Mouse (Mus musculus) inflammation-experienced regulatory T-cells, adult 6 months (primary cell): ENCODE data around the gene Tfb2m. TPM values are rescaled to one million over a fixed set of nuclear protein-coding genes. Genes with fewer than 3 reads are reported as not detected.
A peak's percentile ranks its signal among the peaks of the same experiment; 100 is the strongest.

Source experiments
- ATAC-seq: one replicate; pipeline ENCODE4 v1.8.0; 2017
- polyA plus RNA-seq, 3 experiments: library from polyadenylated mRNA; unstranded; fragments of 100-300 nt; shearing (Covaris generic); gene quantifications; one replicate each; pipeline ENCODE4 v1.2.1; 2017

Gene Tfb2m
- polyA plus RNA-seq: 10 to 100 TPM; 23.8 to 31.8 (median 27.3) TPM

GRCm38 (mm10) chr1:179545768-179546550 lies at the start of gene Tfb2m, which contains the start of gene Cnst:
Gene Tfb2m, minus strand, starts transcription at chr1:179546267.
Gene Cnst, plus strand, starts transcription at chr1:179546370.
- ATAC-seq: peak; percentile 93

GRCm38 (mm10) chr1:179592972-179593371 lies 46.9 kb upstream of the Tfb2m start:
- ATAC-seq: no peak

GRCm38 (mm10) chr1:179592143-179592542 lies 46.1 kb upstream of the Tfb2m start:
- ATAC-seq: no peak

GRCm38 (mm10) chr1:179591639-179592038 lies 45.6 kb upstream of the Tfb2m start:
- ATAC-seq: peak; percentile 49

GRCm38 (mm10) chr1:179588230-179588629 lies 42.2 kb upstream of the Tfb2m start:
- ATAC-seq: no peak

- ATAC-seq: no peak
Observed at GRCm38 (mm10) chr1:179586430-179587095, 40.5 kb upstream of the Tfb2m start.

GRCm38 (mm10) chr1:179585646-179586045 lies 39.6 kb upstream of the Tfb2m start:
- no peak for ATAC-seq

GRCm38 (mm10) chr1:179584220-179584619 lies 38.2 kb upstream of the Tfb2m start:
- ATAC-seq: no peak

- ATAC-seq: no peak
Observed at GRCm38 (mm10) chr1:179583090-179583489, 37.0 kb upstream of the Tfb2m start.

- no peak for ATAC-seq
Observed at GRCm38 (mm10) chr1:179582021-179582433, 36.0 kb upstream of the Tfb2m start.

GRCm38 (mm10) chr1:179581422-179581821 lies 35.4 kb upstream of the Tfb2m start:
- ATAC-seq: no peak

GRCm38 (mm10) chr1:179580200-179580599 lies 34.1 kb upstream of the Tfb2m start:
- ATAC-seq: no peak

GRCm38 (mm10) chr1:179578625-179579024 lies 32.6 kb upstream of the Tfb2m start:
- peak; percentile 87 for ATAC-seq

- no peak for ATAC-seq
Observed at GRCm38 (mm10) chr1:179573650-179574206, 27.7 kb upstream of the Tfb2m start.

GRCm38 (mm10) chr1:179571686-179572085 lies 25.6 kb upstream of the Tfb2m start:
- ATAC-seq: no peak

- ATAC-seq: no peak
Observed at GRCm38 (mm10) chr1:179570482-179570881, 24.4 kb upstream of the Tfb2m start.

GRCm38 (mm10) chr1:179568690-179569398 lies 22.8 kb upstream of the Tfb2m start:
- ATAC-seq: no peak

- ATAC-seq: no peak
Observed at GRCm38 (mm10) chr1:179567558-179567957, 21.5 kb upstream of the Tfb2m start.

- ATAC-seq: no peak
Observed at GRCm38 (mm10) chr1:179563926-179564325, 17.9 kb upstream of the Tfb2m start.

GRCm38 (mm10) chr1:179563211-179563610 lies 17.1 kb upstream of the Tfb2m start:
- ATAC-seq: no peak

- peak; percentile 82 for ATAC-seq
Observed at GRCm38 (mm10) chr1:179560845-179561430, 14.9 kb upstream of the Tfb2m start.

GRCm38 (mm10) chr1:179559446-179560194 lies 13.6 kb upstream of the Tfb2m start:
- peak; percentile 41 for ATAC-seq
